Mouse (Mus musculus) heart, embryonic 10.5 days (tissue): ENCODE data around the gene Jarid2. TPM values are rescaled to one million over a fixed set of nuclear protein-coding genes. Genes with fewer than 3 reads are reported as not detected.

Experiments used
- DNase-seq: peaks from one replicate; pipeline ENCODE4 v3.0.0-alpha.2; 2017; ENCODE audit warnings: low spot score
- H3K27ac ChIP-seq: fragments of 300-500 bp; sonication (generic); 2 replicates; pipeline ENCODE4 v1.5.1; 2016; ENCODE audit warnings: mild to moderate bottlenecking
- H3K27me3 ChIP-seq: fragments of 300-500 bp; sonication (generic); 2 replicates; pipeline ENCODE4 v1.6.1; 2016; ENCODE audit warnings: mild to moderate bottlenecking; ENCODE audit not compliant: poor library complexity, insufficient read depth, severe bottlenecking
- H3K36me3 ChIP-seq: fragments of 300-500 bp; sonication (generic); 2 replicates; pipeline ENCODE4 v1.6.1; 2016; ENCODE audit warnings: mild to moderate bottlenecking, moderate library complexity
- H3K4me1 ChIP-seq: fragments of 300-500 bp; sonication (generic); 2 replicates; pipeline ENCODE4 v1.6.1; 2016; ENCODE audit warnings: mild to moderate bottlenecking
- H3K4me3 ChIP-seq: fragments of 300-500 bp; sonication (generic); 2 replicates; pipeline ENCODE4 v1.5.1; 2016; ENCODE audit warnings: mild to moderate bottlenecking, moderate library complexity
- H3K9me3 ChIP-seq: fragments of 300-500 bp; sonication (generic); 2 replicates; pipeline ENCODE4 v1.6.1; 2016; ENCODE audit warnings: mild to moderate bottlenecking, moderate library complexity
- WGBS: fragments of 180-500 bp; shearing (Covaris S2); methylation state at CpG from one replicate; pipeline ENCODE4 v1.1.7; 2016; 5-methylcytosine and 5-hydroxymethylcytosine counted together
- polyA plus RNA-seq: library from polyadenylated mRNA; unstranded; fragments of >200 nt; fragmentation: Nextera tagmentation; extraction: Ambion mirVana; gene quantifications from 2 replicates; pipeline ENCODE4 v1.2.1, GENCODE M21; 2016

The Jarid2 gene
- 37.0 and 39.8 TPM in 2 replicates for polyA plus RNA-seq

- H3K4me3 ChIP-seq: peak within 1 kb of the TSS; percentile 82
- H3K4me1 ChIP-seq: peaks cover 15% of the 10 kb centered on the region
- H3K36me3 ChIP-seq: no peaks in the 10 kb centered on the region
- H3K27me3 ChIP-seq: no peaks in the 10 kb centered on the region
- peak; percentile 82 for DNase-seq
- H3K27ac ChIP-seq: peak within 1 kb of the TSS; percentile 99
- WGBS: 1% methylated on average over 31 of the region's 31 CpGs
- no peaks in the 10 kb centered on the region for H3K9me3 ChIP-seq
Measured at GRCm38 (mm10) chr13:44729424-44729971, at the start of gene Jarid2. TSS of gene Jarid2 (plus strand) at chr13:44729474.

DNA sequence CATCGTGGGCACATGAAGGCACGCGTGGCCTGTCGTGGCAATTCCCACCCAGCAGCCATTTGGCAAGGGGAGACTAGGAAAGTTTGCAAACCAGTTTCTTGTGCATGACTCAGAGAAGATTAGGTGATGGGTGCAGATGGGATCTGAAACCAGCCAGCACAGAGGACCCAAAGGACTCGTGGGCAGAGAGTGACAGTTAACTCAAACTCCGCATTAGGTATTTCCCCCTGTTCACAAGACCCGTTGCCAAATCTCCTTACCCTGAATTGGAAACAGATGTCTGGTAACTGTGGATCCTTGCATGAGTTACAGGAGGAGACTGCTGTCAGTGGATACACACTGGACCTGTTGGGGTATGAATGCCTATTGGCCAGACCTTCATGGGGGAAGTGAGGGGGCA, 48.2 kb upstream of the Jarid2 start:
- no peak overlapping the region for H3K4me3 ChIP-seq
- DNase-seq: no peak
- peak overlapping the region; percentile 36; the same call in 1 of the 2 replicates for H3K27ac ChIP-seq
- H3K36me3 ChIP-seq: no peaks in the 10 kb centered on the region
- peaks cover 8% of the 10 kb centered on the region for H3K4me1 ChIP-seq
- H3K9me3 ChIP-seq: no peaks in the 10 kb centered on the region
- 73% methylated on average over 7 of the region's 7 CpGs for WGBS
- H3K27me3 ChIP-seq: no peaks in the 10 kb centered on the region

- no peaks in the 10 kb centered on the region for H3K36me3 ChIP-seq
- H3K27ac ChIP-seq: no peak overlapping the region
- WGBS: 70% methylated on average over 3 of the region's 3 CpGs
- H3K4me3 ChIP-seq: no peak overlapping the region
- no peaks in the 10 kb centered on the region for H3K4me1 ChIP-seq
- no peaks in the 10 kb centered on the region for H3K9me3 ChIP-seq
- no peak for DNase-seq
- H3K27me3 ChIP-seq: no peaks in the 10 kb centered on the region
Measured at GRCm38 (mm10) chr13:44688140-44688539, 41.1 kb upstream of the Jarid2 start.

- no peaks in the 10 kb centered on the region for H3K9me3 ChIP-seq
- WGBS: 71% methylated on average over 10 of the region's 10 CpGs
- no peak for DNase-seq
- no peaks in the 10 kb centered on the region for H3K36me3 ChIP-seq
- no peak overlapping the region for H3K4me3 ChIP-seq
- no peaks in the 10 kb centered on the region for H3K27me3 ChIP-seq
- no peak overlapping the region for H3K27ac ChIP-seq
- H3K4me1 ChIP-seq: peaks cover 6% of the 10 kb centered on the region; the same call in 1 of the 2 replicates
Measured at GRCm38 (mm10) chr13:44697628-44698027, 31.6 kb upstream of the Jarid2 start.

DNA sequence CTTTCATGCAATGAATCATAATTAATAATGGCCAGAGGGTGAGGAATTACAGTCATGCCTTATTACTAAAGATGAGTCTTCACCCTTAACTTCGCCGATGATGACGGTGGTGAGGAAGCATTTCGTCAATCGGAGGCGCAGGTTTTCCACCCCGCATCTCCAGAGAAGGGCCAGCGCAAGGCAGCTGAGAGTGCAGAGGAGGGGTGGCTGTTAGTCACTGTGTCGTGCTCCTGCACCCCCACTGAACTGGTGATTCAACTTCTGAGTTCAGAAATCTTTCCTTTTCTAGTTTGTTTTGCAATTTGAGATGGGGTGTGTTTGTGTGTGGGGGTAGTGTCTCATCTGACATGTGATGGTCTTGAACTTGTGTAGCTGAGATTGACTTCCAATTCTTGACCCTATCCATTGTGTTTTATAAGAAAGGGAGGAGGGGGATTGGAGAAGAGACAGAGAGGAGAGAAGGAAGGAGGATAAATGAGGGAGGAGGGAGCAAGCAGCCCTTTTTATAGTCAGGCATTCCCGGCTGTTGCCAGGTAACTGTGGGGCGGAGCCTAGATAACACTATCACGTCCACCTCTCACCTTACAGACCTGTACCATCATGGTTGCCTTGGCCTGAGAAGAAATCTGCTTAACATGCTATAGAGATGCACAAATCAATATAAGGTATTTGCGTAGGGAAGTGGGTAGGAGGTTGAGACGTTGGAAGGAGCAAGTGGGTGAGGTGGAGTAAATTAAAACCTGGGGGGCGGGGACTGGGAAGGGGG, 25.1 kb upstream of the Jarid2 start:
- WGBS: 78% methylated on average over 15 of the region's 15 CpGs
- Histone ChIP-seq H3K36me3 (no peaks in the 10 kb centered on the region), H3K4me1 (peaks cover 6% of the 10 kb centered on the region), H3K9me3 (no peaks in the 10 kb centered on the region), H3K4me3 (no peak overlapping the region), H3K27ac (no peak overlapping the region), H3K27me3 (no peaks in the 10 kb centered on the region)
- DNase-seq: no peak

GRCm38 (mm10) chr13:44705031-44705742, 24.1 kb upstream of the Jarid2 start:
- WGBS: 43% methylated on average over 14 of the region's 14 CpGs
- Histone ChIP-seq H3K27ac (no peak overlapping the region), H3K4me3 (no peak overlapping the region), H3K4me1 (peaks cover 6% of the 10 kb centered on the region), H3K36me3 (no peaks in the 10 kb centered on the region), H3K27me3 (no peaks in the 10 kb centered on the region), H3K9me3 (no peaks in the 10 kb centered on the region)
- no peak for DNase-seq

GRCm38 (mm10) chr13:44705743-44706044, 23.6 kb upstream of the Jarid2 start:
- Histone ChIP-seq H3K36me3 (no peaks in the 10 kb centered on the region), H3K27ac (no peak overlapping the region), H3K9me3 (no peaks in the 10 kb centered on the region), H3K27me3 (no peaks in the 10 kb centered on the region), H3K4me3 (no peak overlapping the region), H3K4me1 (peaks cover 6% of the 10 kb centered on the region)
- 51% methylated on average over 7 of the region's 7 CpGs for WGBS
- DNase-seq: no peak

- Histone ChIP-seq H3K27me3 (no peaks in the 10 kb centered on the region), H3K9me3 (no peaks in the 10 kb centered on the region), H3K4me1 (peaks cover 6% of the 10 kb centered on the region), H3K27ac (no peak overlapping the region), H3K4me3 (no peak overlapping the region), H3K36me3 (no peaks in the 10 kb centered on the region)
- no peak for DNase-seq
- WGBS: 81% methylated on average over 10 of the region's 10 CpGs
Measured at GRCm38 (mm10) chr13:44706206-44706915, 22.9 kb upstream of the Jarid2 start.

- DNase-seq: no peak
- no peaks in the 10 kb centered on the region for H3K27me3 ChIP-seq
- WGBS: 89% methylated on average over 5 of the region's 5 CpGs
- no peaks in the 10 kb centered on the region for H3K9me3 ChIP-seq
- H3K4me3 ChIP-seq: no peak overlapping the region
- H3K27ac ChIP-seq: no peak overlapping the region
- H3K4me1 ChIP-seq: peaks cover 7% of the 10 kb centered on the region
- H3K36me3 ChIP-seq: no peaks in the 10 kb centered on the region
Measured at GRCm38 (mm10) chr13:44707176-44707575, 22.1 kb upstream of the Jarid2 start.

GRCm38 (mm10) chr13:44708336-44709017, 20.8 kb upstream of the Jarid2 start:
- Histone ChIP-seq H3K4me3 (no peak overlapping the region), H3K36me3 (no peaks in the 10 kb centered on the region), H3K27me3 (no peaks in the 10 kb centered on the region), H3K4me1 (peaks cover 7% of the 10 kb centered on the region), H3K9me3 (no peaks in the 10 kb centered on the region), H3K27ac (no peak overlapping the region)
- 91% methylated on average over 14 of the region's 14 CpGs for WGBS
- no peak for DNase-seq

- peak overlapping the region; percentile 67; the same call in 1 of the 2 replicates for H3K27ac ChIP-seq
- H3K9me3 ChIP-seq: no peaks in the 10 kb centered on the region
- WGBS: 63% methylated on average over 8 of the region's 8 CpGs
- H3K4me1 ChIP-seq: peaks cover 7% of the 10 kb centered on the region
- no peaks in the 10 kb centered on the region for H3K36me3 ChIP-seq
- no peak for DNase-seq
- H3K4me3 ChIP-seq: no peak overlapping the region
- no peaks in the 10 kb centered on the region for H3K27me3 ChIP-seq
Measured at GRCm38 (mm10) chr13:44709747-44710480, 19.4 kb upstream of the Jarid2 start.

DNA sequence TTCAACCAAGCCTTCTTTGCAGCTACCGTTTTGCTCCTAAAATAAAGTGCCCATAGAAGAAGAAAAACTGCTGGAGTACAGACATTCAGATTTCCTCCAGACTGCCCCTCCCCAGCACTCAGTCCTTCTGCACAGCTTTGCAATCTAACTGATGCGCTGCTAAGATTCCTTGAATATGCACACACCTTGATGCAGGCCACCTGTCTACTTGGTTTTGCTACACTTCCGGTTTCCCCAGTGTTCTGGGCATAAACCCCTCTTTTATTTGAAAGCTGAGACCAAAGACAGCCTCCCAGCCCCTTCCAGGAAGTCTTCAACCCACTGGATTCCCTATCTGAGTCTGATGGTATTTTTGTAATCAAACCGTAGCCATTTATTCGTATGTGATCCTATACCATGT, 18.2 kb upstream of the Jarid2 start:
- whole genome bisulfite sequencing: 57% methylated on average over 5 of the region's 5 CpGs
- Histone ChIP-seq H3K27ac (no peak overlapping the region; the same call in 1 of the 2 replicates), H3K4me1 (peaks cover 7% of the 10 kb centered on the region), H3K4me3 (no peak overlapping the region), H3K36me3 (no peaks in the 10 kb centered on the region), H3K27me3 (no peaks in the 10 kb centered on the region), H3K9me3 (no peaks in the 10 kb centered on the region)
- DNase-seq: no peak
